Mouse (Mus musculus) mouse trophoblast stem cell (cell line): ENCODE data around the gene Ablim2.

Experiments used
- in situ Hi-C, 2 experiments: fragments of 300-500 bp; cut with MseI, MboI; formaldehyde crosslinking; loops; 2 replicates in 1 of 2; 3 replicates in 1 of 2; pipeline ENCODE4 v1.15.1; 2025

Ablim2 gene

DNA sequence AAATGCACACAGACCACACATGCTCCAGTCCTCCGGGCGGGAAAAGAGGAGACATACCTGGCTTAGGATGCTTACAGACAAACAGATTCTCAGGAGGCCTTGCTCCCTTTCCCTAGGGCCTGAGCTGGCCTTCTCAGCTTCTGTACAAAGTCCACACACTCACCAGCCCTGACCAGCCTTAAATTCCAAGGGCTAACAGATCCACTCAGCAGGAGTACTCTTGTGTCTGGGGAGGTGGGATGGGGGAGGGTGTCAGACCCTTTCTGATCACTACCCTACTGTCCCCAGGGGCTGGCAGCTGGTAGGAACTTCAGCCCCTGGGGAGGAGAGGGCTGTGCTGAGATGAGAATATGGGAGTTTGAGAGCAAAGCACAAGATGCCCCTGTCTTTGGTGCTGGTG is 18.7 kb upstream of the Ablim2 start:
- in situ Hi-C loops = no loop called here

DNA sequence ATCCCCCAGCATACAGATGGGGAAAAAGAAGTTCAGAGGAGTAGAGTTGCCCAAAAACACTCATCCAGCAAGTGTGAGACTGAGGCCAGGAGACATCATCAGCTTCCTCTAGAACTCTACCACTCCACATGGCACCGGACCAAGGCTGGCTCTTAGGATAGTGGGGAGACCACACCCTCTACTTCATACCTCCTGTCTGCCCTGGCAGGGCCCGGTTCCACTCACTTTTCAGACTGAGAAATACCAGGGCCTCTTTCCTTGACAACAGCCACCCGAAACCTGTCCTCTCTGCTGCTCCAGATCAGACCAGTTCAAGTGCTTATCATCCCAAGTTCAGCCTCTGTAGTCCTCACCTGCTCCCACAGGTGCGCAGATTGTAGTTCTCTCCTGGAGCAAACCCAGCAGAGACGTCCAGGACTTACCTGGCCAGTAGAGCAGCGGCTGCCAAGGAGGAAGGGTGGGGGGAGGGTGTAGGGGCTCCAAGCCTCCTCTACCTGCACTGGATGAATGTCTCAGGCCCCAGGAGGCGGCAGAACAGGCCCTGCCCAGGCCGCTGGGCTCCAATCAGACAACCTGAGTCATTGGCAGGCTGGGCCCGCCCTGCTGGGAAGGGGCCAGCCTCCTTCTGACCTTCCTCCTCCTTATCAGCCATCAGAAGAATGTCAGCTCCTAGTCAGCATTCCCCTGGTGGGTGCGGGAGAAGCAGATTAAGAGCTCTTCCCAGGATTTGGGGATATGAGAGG is 18.0 kb upstream of the Ablim2 start, which contains the start of gene Sh3tc1:
Sh3tc1 (minus strand) TSS at position 452 of the 743 bp plus-strand sequence.
- in situ Hi-C loops = no loop called here

DNA sequence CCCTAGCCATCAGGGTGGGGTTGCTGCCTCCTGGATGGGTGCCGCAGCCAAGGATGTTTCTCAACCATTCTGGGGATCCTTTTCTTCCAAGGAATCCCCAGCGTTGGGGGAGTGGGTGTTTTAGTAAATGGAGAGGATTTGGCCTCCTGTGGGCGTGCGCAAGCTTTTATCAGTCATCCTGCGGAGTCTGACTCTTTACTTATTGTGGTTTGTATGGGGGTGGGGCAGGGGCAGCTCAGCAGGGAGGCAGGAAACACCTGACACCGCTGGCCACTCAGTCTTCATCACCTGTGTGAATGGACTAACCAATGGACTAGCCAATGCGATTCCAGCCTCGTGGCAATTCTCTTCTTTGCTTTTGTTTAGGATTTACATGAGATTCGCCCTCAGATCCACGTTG is 17.0 kb upstream of the Ablim2 start:
- in situ Hi-C loops = no loop called here

DNA sequence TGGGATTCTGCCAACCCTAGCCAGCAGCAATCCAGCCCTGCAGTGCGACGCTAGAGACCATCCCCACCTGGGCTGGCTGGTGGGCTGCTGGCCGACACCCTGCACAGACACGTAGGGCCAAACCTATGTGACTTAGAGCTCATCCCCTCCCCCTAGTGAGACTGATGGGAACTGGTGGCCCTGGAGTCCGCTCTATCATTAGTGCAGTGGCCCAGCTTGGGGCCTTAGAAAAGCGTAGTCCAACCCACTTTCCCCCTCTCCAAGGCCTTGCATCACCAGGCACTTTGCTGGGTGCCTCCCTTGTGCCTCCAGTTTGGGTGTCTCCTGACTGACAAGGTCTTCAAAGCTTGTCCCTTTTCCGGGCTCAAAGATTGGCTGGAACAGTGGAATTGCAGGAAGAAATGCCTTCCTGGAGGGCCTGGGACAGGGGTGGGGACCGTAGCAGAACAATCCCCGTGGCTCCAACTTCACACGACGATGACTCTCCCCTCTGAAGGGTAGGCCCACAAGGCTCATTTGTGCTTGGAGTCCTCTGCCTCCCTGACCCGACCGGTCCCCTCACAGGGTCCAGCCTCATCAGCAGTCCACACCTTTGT is 16.4 kb upstream of the Ablim2 start:
- in situ Hi-C loops = no loop called here

DNA sequence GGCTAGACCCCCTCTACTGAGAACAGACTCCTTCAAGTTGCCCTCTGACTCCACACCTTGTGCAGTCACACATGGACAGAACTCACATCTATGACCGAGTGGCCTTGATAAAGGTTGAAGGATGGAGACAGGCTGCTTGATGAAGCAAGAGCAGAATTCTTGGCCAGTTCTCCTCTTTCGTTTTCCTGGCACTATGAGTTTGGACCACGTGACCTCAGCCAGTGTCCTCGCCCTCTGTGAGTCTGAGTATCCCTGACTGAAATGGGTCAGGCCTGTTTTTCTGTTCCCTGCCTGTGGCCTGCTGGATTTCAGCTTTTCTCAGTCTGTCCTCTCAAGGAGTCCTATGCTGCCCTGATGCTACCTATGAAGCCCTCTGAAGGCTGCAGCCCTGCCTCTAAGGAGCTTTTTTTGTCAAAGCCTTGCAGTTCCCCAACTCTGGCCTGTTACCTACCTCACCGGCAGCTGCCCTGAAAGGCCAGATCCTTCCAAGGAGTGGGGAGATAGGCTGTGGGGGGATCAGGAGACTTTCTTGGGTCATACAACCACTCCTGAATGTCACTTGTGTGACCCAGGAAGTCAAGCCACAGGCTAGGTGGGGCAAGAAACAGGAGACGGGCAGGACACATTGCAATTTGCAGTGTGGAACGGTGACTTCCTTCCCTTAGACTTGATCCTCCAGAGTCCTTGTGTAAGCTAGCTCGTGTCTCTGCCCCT is 14.3 kb upstream of the Ablim2 start:
- in situ Hi-C loops = no loop called here

DNA sequence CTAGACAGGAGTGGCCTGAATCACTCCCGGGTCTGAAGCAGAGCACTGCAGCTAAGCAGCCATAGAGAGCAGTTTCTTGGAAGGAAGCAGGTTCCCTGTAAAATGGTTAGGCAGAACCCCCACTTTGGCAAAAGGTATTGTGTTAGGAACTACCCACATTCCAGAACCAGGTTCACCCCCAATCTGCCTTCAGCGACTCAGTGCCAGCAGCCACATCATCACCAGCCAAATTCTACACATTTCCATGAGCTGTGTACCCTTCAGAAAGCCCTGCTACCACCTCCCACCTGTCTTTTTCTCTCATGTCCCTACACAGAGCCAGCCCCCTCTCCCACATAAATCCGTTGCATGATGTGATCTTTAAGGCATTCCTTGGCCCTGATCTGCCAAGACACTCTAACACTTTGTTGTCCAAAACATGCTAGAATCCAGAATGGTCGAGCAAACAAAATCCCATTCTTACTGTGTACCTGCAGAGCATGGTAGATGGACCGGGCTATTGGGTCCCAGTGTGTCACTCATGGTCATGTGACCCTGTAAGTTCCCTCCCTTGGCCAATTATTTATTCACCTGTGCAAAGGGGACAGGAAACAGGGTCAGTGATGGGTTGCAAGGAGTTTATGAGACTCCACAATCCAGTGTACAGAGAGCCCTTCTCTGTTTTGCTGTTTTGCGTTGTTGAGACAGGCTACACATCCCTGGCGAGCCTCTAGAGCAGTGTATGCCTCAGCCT is 13.5 kb upstream of the Ablim2 start:
- in situ Hi-C loops = no loop called here

DNA sequence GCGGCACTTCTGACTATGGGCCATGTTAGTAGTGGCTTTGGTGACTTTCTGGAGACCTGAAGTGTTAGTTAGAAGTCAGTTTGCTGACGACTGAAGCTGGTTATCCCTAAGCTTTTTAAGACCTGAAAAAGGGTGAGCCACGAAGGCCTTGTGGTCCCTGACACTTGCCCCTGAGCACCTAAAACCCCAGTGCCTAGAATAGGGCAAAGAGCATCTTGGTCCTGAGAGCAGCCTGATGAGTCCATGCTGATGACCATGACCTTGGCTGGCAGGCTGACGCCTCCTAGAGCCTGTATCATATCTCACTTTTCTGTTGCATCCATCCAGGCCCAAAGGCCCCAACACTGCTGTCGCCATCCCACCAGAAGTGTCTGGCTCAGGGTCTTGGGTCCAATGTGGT is 12.3 kb upstream of the Ablim2 start:
- in situ Hi-C loops = no loop called here

DNA sequence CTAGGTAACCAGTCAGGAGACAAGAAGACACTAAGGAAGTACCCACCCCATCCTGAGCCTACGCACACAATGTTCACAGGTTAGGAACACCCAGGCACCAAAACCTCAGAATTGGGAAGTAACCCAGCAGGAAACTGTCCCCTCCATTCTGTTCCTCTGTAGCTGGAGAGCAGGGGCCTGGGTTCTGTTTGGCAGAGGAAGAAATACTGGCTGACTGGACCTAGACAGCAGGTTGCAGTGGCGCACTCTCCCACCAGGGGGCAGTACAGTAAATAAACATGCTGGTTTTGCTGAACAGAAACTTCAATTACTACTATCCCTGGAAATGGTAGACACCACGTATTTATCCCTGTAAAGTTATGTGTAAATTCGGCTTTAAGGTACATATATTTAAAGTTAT is 10.8 kb upstream of the Ablim2 start:
- in situ Hi-C loops = no loop called here

DNA sequence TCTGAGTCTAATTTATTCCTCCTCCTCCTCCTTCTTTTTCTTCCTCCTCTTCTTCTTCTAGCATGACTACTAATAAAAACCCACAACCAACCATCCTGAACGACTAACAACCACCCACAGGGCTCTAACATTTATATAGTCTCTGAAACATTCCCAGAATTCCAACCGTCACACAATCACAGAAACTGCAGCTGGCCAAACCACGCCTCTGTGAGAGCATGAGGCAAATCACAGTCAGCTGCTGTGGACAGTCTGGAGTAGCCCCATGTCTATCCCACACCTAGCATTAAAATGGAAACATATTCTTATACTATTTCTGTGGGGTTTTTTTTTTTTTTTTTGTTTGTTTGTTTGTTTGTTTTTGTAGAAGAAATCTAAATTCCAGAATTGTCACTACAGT is 8.3 kb upstream of the Ablim2 start:
- in situ Hi-C loops = no loop called here

DNA sequence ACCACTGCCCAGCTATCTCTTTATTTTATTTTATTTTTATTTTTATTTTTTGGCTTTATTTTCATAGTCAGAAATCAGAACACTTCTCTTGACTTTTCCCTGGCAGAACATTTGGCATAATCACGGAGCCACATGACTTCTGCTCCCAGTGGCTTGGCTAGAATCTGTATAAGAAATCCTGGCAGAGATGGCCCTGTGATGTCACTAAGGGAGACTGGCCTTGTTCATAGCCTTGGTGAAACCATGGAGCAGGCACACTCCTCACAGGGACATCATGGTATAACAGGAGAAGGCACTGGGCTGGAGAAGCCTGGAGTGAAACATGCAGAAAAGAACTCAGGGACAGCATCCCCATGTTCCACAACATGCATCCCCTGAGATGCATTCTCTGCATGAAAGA is 7.7 kb upstream of the Ablim2 start:
- in situ Hi-C loops = no loop called here

DNA sequence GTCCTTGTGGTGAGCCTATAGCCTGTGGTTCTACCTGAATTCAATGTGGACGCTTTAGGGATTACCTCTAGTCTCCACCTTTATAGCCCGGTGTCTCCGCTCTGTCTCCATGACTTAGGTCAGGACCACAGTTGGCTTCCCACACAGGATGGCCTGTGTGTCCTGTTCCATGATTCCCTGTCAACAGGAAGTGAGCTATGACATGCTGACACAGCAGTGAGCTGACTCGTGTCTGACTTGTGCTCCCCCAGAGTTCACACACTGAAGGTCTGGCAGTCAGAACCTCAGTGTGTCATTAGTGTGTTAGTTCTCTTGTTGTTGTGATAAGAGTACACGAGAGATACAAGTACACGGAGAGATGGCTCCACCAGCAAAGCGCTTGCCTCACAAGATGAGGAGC is 6.7 kb upstream of the Ablim2 start:
- in situ Hi-C loops = no loop called here

DNA sequence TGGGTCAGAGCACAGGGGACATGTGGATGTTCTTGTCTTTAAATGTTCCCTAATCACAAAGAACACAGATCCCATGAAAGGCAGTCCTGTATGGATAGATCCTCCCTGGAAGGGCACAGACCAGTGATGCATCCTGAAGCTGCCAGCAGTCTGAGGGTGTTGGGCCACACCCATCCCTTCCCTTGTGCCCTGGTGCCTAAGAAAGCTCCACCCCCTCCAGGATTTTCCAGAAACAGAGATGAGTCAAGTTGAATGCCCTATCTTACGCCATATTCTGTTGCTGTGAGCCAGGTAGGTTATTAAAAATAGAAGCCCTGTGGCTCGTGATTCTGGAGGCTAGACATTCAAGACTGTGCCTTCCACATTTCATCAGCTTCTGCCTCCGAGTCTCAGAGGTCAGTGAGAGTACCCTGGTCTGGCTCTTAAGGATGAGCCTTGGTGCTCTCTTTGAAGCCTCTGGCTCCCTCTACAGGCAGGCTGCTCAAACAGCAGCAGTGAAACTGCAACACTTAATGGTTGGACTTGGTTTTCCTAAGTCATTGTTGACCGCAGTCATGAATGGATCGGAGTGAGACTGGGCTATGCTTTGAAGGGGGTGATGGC is 2.4 kb upstream of the Ablim2 start:
- in situ Hi-C loops = loop anchor here in 1 of 2 experiments (5.0 kb wide), 1 partner anchor 43 kb away; no protein-coding TSS in a partner anchor

DNA sequence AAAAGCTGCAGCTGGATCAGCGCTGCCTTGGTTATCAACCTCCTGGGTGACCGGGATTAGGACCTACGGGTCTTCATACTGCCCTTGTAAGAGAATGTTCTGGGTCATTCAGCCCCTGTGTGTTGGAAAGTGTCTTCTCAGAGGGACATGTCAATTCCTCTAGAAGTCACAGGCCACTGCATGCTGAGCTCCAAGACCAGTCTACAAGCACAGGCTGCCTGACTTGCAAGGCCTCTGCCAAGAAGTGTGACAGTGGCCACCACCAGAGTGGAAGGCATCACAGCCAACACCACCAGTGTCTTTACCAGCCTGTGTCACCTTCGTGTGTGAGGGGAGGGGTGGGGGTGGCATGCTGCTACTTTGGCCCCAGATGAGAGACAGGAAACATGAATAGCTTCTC is 1.7 kb upstream of the Ablim2 start:
- in situ Hi-C loops = loop anchor here in 1 of 2 experiments (5.0 kb wide), 1 partner anchor 44 kb away; no protein-coding TSS in a partner anchor

DNA sequence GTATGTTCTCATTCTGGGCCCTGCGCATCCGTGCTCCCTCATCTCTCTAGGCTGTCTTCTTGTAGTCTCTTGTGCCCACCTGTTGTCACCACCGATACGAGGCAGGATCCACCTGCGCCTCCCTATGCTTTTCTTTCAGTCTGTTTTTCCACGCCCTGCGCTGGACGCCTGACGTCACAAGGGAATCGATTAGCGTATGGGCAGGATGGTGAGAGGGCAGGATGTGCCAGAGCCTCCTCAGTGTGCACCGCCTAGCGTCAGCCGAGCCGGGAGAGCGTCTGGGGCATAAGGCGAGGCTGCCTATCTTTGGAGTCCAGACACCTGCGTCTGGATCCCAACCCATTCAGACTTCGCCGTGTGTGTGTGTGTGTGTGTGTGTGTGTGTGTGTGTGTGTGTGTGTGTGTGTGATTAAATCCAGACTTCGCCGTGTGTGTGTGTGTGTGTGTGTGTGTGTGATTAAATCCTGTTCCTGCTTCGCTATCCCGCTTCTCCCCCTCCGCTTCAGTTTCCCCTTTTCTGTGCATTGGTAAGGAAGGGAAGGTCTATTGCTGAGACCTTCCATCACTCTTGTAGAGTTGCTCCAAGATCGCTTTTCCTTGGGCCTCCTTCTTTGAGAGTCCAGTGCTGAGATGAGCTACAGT is 562 bp upstream of the Ablim2 start:
- in situ Hi-C loops = loop anchor here in 1 of 2 experiments (5.0 kb wide), 1 partner anchor 45 kb away; no protein-coding TSS in a partner anchor

DNA sequence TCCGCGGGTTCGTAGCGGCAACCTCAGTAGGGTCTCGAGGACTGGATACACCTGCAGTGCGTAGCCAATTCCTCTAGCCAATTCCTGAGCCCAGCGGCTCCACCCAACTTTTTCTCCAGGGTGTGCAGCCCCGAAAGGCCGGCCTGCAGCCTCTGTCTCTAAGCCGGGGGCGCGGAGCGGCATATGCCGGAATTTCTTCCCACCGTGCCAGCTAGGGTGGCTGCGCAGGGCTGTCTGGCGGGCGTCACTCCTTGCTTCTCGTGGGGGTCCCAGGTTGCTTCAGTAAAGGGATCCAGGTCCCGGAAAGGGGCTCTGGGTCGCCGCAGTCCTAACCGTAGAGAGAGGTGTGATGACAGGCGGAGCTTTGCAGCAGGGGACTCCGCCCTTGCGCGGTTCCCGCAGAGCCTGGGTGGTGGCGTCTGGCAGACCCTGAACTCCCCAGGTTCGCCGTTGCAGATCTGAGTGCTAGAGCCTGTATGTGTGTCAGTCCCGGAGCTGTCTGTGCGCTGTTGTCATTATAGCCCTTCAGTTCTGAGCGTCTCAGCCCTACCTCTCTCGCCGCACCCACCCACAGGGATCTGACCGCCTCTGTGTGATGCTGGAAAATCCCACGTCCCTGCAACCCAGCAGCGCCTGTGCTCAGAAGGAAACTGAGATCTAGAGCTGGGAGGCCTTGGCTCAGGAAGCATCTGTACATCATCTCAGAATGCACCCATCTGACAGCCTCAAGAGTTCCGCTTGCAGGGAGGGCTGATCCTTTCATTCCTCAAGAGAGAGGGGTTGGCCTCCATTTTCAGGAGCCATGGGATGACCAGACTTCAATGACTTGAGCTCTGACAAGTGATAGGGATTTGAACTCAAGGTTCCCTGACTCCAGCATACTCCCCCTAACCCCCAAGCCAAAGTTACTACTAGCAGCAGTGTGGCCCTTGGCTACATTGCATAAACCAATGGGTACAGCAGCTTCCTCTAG is 687 bp downstream of the Ablim2 start:
- in situ Hi-C loops = loop anchor here in 1 of 2 experiments (5.0 kb wide), 1 partner anchor 46 kb away; no protein-coding TSS in a partner anchor

DNA sequence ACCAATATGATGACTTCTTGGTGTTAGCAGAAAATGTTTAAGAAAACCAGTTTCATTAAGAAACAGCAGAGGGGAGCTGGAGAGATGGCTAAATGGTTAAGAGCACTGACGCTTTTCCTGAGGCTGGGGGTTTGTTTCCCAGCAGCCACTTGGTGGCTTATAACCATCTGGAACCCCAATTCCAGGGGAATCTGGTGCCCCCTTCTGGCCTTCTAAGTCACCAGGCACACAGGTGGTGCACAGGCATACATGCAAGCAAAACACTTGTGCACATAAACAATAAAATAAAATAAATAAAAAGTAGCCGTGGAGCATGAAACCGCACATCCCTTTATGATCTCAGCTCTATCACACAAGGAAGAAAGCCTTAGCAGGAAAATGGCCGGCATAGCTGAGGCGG is 3.6 kb downstream of the Ablim2 start:
- in situ Hi-C loops = no loop called here

DNA sequence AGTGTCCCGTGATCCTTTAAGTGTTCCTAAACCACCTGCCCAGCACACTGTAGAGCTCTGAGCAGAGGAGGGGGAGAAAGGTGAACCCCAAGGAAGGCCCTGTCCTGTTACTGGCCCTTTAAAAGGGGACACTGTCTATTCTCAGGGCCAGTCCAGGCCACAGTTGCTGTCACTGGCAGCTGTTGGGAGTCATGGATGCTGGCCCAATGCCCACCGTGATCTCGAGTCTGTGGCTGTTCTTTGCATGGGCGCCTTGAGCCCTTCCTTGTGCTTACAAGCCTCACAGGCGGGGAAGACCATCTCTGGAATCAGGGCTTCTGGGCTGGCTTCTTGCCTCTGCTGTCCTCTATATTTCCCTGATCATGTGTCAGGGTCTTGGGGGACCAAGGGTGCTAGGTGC is 4.7 kb downstream of the Ablim2 start:
- in situ Hi-C loops = no loop called here

DNA sequence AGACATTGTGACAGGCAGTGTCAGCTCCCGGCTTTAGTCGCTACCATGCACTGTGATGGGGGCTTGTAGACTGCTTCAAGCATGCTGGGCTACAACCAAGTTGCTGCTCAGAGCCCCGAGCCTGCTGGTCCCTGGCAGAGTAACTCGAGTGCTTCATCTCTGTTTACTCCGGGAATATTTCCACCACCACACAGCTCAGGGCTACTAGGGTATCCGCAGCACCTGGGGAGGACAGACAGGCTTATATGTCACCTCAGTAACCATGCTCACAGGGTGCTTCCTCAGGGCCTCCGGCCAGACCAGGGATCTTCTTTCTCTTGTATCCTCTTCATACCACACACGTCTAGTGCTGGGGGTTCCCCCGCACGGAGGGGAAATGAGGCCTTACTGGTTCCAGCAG is 5.2 kb downstream of the Ablim2 start:
- in situ Hi-C loops = no loop called here

DNA sequence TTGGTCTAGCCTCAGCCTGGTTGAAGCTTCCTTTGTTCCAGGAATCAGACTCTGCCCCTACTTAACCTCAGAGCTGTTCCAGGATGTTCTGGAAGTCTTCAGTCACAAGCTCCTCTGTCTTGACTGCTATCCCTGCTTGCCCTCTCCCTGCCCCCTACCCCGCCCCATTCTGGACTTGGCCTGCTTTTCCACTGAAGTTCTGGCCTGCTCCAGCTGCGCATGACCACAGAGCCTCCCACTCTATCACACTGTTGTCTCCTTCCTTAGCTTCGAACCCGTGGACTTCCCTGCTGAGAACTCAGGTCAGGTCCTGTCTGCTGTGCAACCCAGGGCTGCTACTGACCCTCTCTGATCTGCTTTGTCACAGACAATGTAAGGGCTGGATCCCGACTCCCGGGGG is 8.2 kb downstream of the Ablim2 start:
- in situ Hi-C loops = no loop called here

DNA sequence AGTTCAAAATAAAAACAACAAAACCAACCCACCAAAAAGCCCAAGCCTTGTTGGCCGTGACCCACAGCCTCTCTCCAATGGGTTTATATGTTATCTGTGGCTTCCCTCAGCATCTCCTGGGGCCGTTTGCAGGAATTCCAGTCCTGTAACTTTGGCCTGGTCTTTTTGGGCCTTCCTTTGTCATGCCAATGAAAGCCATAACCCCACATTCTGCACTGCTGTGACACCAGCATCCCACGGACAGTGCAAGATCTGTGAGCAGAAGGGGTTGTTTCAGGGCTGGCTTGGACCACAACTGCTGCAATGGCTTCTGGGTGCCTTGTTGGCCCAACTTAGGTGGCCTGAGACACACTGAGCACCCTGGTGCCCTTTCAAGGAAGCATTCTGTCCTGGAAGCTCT is 10.8 kb downstream of the Ablim2 start:
- in situ Hi-C loops = no loop called here
